Mouse (Mus musculus): ENCODE measurements around the gene Cel. TPM values are rescaled to one million over a fixed set of nuclear protein-coding genes. Genes with fewer than 3 reads are reported as not detected.

Cel gene
- polyA plus RNA-seq, 1 experiment from 2014 or later, result not detected

DNA sequence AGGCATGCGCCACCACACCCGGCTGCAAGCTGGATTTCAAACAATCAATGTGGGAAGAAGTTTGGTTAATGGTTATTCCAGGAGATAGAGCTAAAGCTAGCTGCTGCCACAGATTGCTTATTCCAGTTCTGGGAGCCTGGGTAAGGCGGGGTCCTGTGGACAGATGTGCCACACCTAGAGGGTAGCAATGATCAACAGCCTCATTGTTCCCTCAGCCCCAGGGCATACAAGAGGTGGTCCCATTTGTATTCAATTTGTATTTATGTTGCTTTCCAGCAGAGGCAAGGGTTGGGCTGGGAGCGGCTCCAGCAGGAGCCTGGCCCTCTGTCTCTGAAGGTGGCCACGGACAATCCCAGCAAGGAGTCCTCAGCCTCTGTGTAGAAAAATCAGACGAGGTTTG is 56.9 kb downstream of the Cel start:
- Histone ChIP-seq H3K36me3 (no peaks in the 10 kb centered on the region), H3K9ac (no peak overlapping the region), H3K4me3 (no peak overlapping the region), H3K4me1 (no peaks in the 10 kb centered on the region), H3K27ac (no peak overlapping the region), H3K27me3 (peaks cover 3% of the 10 kb centered on the region; the same call in 1 of the 2 replicates), H3K4me2 (no peak overlapping the region), H3K9me3 (no peaks in the 10 kb centered on the region)
- WGBS, result 66% methylated on average over 6 of the region's 6 CpGs
- ATAC-seq (ENCODE audit: insufficient number of reproducible peaks, low FRiP score, low TSS enrichment, low read depth), result no peak

DNA sequence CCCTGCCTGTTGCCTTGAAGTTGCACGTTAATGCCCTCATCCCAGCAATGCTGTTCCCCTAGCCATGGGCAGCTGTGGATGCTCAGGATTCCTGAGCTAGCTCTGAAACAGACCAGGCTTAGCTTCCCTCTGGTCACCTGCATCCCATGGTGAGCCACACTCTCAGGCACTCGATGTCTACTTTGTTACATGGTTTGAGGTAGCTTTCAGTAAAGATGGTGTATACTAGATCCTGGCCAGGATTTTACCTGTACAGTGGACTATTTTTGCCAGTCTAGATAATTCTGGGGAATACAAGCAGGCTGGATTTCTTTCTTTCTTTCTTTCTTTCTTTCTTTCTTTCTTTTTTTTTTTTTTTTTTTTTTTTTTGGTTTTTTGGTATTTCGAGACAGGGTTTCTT is 57.4 kb downstream of the Cel start, which contains the start of gene Gm10134:
Gene Gm10134 (plus strand): TSS at position 301 of the 400 bp plus-strand sequence.
- no peaks in the 10 kb centered on the region for H3K9me3 ChIP-seq
- no peak for ATAC-seq (ENCODE audit: insufficient number of reproducible peaks, low FRiP score, low TSS enrichment, low read depth)
- no peaks in the 10 kb centered on the region for H3K36me3 ChIP-seq
- H3K27ac ChIP-seq, result no peak within 1 kb of the TSS
- H3K27me3 ChIP-seq, result no peaks in the 10 kb centered on the region
- H3K4me1 ChIP-seq, result no peaks in the 10 kb centered on the region
- H3K4me2 ChIP-seq, result no peak within 1 kb of the TSS
- H3K4me3 ChIP-seq, result no peak within 1 kb of the TSS
- WGBS, result 65% methylated on average over 3 of the region's 3 CpGs
- H3K9ac ChIP-seq, result no peak within 1 kb of the TSS

Small RNA genes within 50 kb of the gene (microRNA-seq; reads per million reads assigned to microRNA genes)
- not detected for gene Gm22824

Other genes starting within 250 kb of the Cel start
- gene Ppp1r26, start 116.6 kb downstream of the Cel start, polyA plus RNA-seq (2015; fragmentation: Nextera tagmentation; extraction: Ambion mirVana), result 4.3 and 5.0 TPM in 2 replicates
- gene 1700007K13Rik, start 97.1 kb downstream of the Cel start, polyA plus RNA-seq (2015; fragmentation: Nextera tagmentation; extraction: Ambion mirVana), result 0.89 and 1.1 TPM in 2 replicates
- 50.3 and 51.3 TPM in 2 replicates for gene Mrps2, start 95.3 kb downstream of the Cel start, polyA plus RNA-seq (2015; fragmentation: Nextera tagmentation; extraction: Ambion mirVana)
- 0.56 and 1.1 TPM in 2 replicates for gene Gbgt1, start 66.5 kb downstream of the Cel start, polyA plus RNA-seq (2015; fragmentation: Nextera tagmentation; extraction: Ambion mirVana)
- 1.9 and 4.5 TPM in 2 replicates for gene Gm10134, start 57.3 kb downstream of the Cel start, polyA plus RNA-seq (2015; fragmentation: Nextera tagmentation; extraction: Ambion mirVana)
- gene Ralgds, start 50.3 kb downstream of the Cel start, polyA plus RNA-seq (2015; fragmentation: Nextera tagmentation; extraction: Ambion mirVana), result 50.3 and 50.7 TPM in 2 replicates
- gene Gtf3c5, start 20.3 kb upstream of the Cel start, polyA plus RNA-seq (2015; fragmentation: Nextera tagmentation; extraction: Ambion mirVana), result 41.8 and 44.1 TPM in 2 replicates
- gene Gfi1b, start 58.6 kb upstream of the Cel start, polyA plus RNA-seq (2015; fragmentation: Nextera tagmentation; extraction: Ambion mirVana), result 0.14 and 0.45 TPM in 2 replicates
- 15.7 TPM in 2 replicates for gene Tsc1, start 77.8 kb upstream of the Cel start, polyA plus RNA-seq (2015; fragmentation: Nextera tagmentation; extraction: Ambion mirVana)
- gene Spaca9, start 136.3 kb upstream of the Cel start, polyA plus RNA-seq (2015; fragmentation: Nextera tagmentation; extraction: Ambion mirVana), result 1.1 and 1.2 TPM in 2 replicates
- 0.58 and 0.94 TPM in 2 replicates for gene Ak8, start 136.8 kb upstream of the Cel start, polyA plus RNA-seq (2015; fragmentation: Nextera tagmentation; extraction: Ambion mirVana)